Mouse (Mus musculus) testis, adult 2 months (tissue): ENCODE measurements around the gene Zc3h12b. TPM values are rescaled to one million over a fixed set of nuclear protein-coding genes. Genes with fewer than 3 reads are reported as not detected.

Experiments used
- H3K27ac ChIP-seq: fragments of 200-500 bp; 2 replicates; pipeline ENCODE4 v1.5.1; 2012; ENCODE audit warnings: low read depth, low read length; ENCODE audit not compliant: control insufficient read depth, insufficient read depth
- H3K27me3 ChIP-seq: fragments of 200-500 bp; 2 replicates; pipeline ENCODE4 v1.6.1; 2012; ENCODE audit warnings: mild to moderate bottlenecking, low read length, moderate library complexity; ENCODE audit not compliant: control insufficient read depth, insufficient read depth
- H3K36me3 ChIP-seq: fragments of 200-500 bp; 2 replicates; pipeline ENCODE4 v1.6.1; 2012; ENCODE audit warnings: mild to moderate bottlenecking, low read length; ENCODE audit not compliant: control insufficient read depth, insufficient read depth
- H3K4me1 ChIP-seq: fragments of 200-500 bp; 2 replicates; pipeline ENCODE4 v1.6.1; 2012; ENCODE audit warnings: low read length; ENCODE audit not compliant: control insufficient read depth, insufficient read depth
- H3K4me3 ChIP-seq: fragments of 200-500 bp; 2 replicates; pipeline ENCODE4 v1.5.1; 2012; ENCODE audit warnings: low read depth, mild to moderate bottlenecking, low read length, moderate library complexity, mixed read lengths; ENCODE audit not compliant: control insufficient read depth
- CTCF ChIP-seq: fragments of 200-500 bp; IDR thresholded peaks from 2 replicates; pipeline ENCODE4 v1.5.1; 2012; ENCODE audit warnings: low read depth, mild to moderate bottlenecking, inconsistent platforms, low read length, moderate library complexity; ENCODE audit not compliant: control insufficient read depth, insufficient read depth, insufficient replicate concordance
- POLR2A ChIP-seq: fragments of 200-500 bp; IDR thresholded peaks from 2 replicates; pipeline ENCODE4 v1.6.1; 2012; ENCODE audit warnings: low read depth, mild to moderate bottlenecking, inconsistent platforms, low read length, moderate library complexity; ENCODE audit not compliant: control insufficient read depth
- polyA plus RNA-seq: library from polyadenylated mRNA; depleted of rRNA; stranded (reverse); fragments of >200 nt; gene quantifications from 2 replicates; pipeline ENCODE4 v1.2.3, GENCODE M21; 2012; rRNA removed

The Zc3h12b gene
- polyA plus RNA-seq, 1 experiment: 0.58 TPM

- Histone ChIP-seq H3K27me3 (no peaks in the 10 kb centered on the region), H3K4me1 (peaks cover 2% of the 10 kb centered on the region; the same call in 1 of the 2 replicates), H3K27ac (peak overlapping the region; percentile 8; the same call in 1 of the 2 replicates), H3K4me3 (no peak overlapping the region), H3K36me3 (no peaks in the 10 kb centered on the region)
- TF ChIP-seq CTCF (no peak), POLR2A (no peak)
These were observed 251.9 kb downstream of the Zc3h12b start for GRCm38 (mm10) chrX:95963366-95963765.

GRCm38 (mm10) chrX:95965036-95965435, 253.6 kb downstream of the Zc3h12b start:
- Histone ChIP-seq H3K27ac (peak overlapping the region; percentile 63; the same call in 1 of the 2 replicates), H3K27me3 (no peaks in the 10 kb centered on the region), H3K36me3 (no peaks in the 10 kb centered on the region), H3K4me1 (peaks cover 2% of the 10 kb centered on the region), H3K4me3 (no peak overlapping the region; the same call in 1 of the 2 replicates)
- no peak for TF ChIP-seq POLR2A
- TF ChIP-seq CTCF: no peak

- Histone ChIP-seq H3K27ac (peak overlapping the region; percentile 87), H3K4me3 (peak overlapping the region; percentile 85), H3K27me3 (no peaks in the 10 kb centered on the region), H3K36me3 (no peaks in the 10 kb centered on the region), H3K4me1 (peaks cover 2% of the 10 kb centered on the region)
- TF ChIP-seq POLR2A (no peak; the same call in 1 of the 2 replicates), CTCF (no peak)
These were observed 256.5 kb downstream of the Zc3h12b start for GRCm38 (mm10) chrX:95967847-95968593.

GRCm38 (mm10) chrX:95968594-95968965, 257.1 kb downstream of the Zc3h12b start:
- Histone ChIP-seq H3K4me1 (peaks cover 2% of the 10 kb centered on the region), H3K36me3 (no peaks in the 10 kb centered on the region)
- no peak for TF ChIP-seq POLR2A
- no peak for TF ChIP-seq CTCF

GRCm38 (mm10) chrX:95969116-95969515, 257.6 kb downstream of the Zc3h12b start:
- H3K27ac ChIP-seq: no peak overlapping the region

More at GRCm38 (mm10) chrX:95968594-95968965, 257.1 kb downstream of the Zc3h12b start:
- Histone ChIP-seq H3K27ac (peak overlapping the region; percentile 87), H3K4me3 (peak overlapping the region; percentile 85), H3K27me3 (no peaks in the 10 kb centered on the region)

GRCm38 (mm10) chrX:95969936-95970335, 258.5 kb downstream of the Zc3h12b start:
- Histone ChIP-seq H3K27ac (no peak overlapping the region), H3K27me3 (no peaks in the 10 kb centered on the region), H3K36me3 (no peaks in the 10 kb centered on the region), H3K4me1 (peaks cover 2% of the 10 kb centered on the region), H3K4me3 (no peak overlapping the region)
- TF ChIP-seq CTCF (no peak), POLR2A (no peak)

More at GRCm38 (mm10) chrX:95969116-95969515, 257.6 kb downstream of the Zc3h12b start:
- H3K4me1 ChIP-seq: peaks cover 2% of the 10 kb centered on the region
- no peaks in the 10 kb centered on the region for H3K27me3 ChIP-seq
- H3K36me3 ChIP-seq: no peaks in the 10 kb centered on the region
- H3K4me3 ChIP-seq: no peak overlapping the region
- no peak for TF ChIP-seq POLR2A
- TF ChIP-seq CTCF: no peak

Other genes starting within 250 kb of the Zc3h12b start
- 16.5 and 18.7 TPM in 2 replicates for gene Asb12, start 153.7 kb upstream of the Zc3h12b start, polyA plus RNA-seq
- 17.7 and 24.5 TPM in 2 replicates for gene Pfn5, start 153.6 kb upstream of the Zc3h12b start, polyA plus RNA-seq
- 0.45 and 0.59 TPM in 2 replicates for gene Zc4h2, start 53.2 kb upstream of the Zc3h12b start, polyA plus RNA-seq
- 4.9 and 8.1 TPM in 2 replicates for gene Las1l, start 245.3 kb downstream of the Zc3h12b start, polyA plus RNA-seq